Mouse (Mus musculus): ENCODE measurements around the gene Insrr.

DNA sequence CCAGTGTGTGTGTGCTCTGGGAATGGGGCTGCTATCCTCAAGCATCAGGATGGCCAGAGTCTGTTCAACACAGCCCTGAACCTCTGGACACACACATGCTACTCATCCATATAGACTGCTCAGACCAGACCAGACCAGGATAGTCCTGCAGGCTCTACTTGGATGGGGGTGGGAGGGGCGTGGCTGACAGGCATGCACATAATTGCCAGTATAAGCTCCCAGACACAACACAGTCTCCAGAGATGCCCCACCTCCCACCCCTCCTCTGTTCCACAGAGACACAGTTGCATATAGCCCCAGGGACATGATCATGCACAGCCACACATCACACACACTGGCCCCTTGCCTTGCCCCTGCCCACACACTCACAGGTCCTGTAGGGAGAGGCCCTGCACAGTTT, 7.5 kb upstream of the Insrr start:
- TF ChIP-seq CTCF (IDR thresholded peaks at IDR 0.05; ENCODE audit: extremely low read depth, insufficient read depth, low read length) (no peak), POLR2A (IDR thresholded peaks at IDR 0.05; ENCODE audit: extremely low read depth, insufficient read depth, low read length) (no peak)

Measured in cortical plate, adult 2 months (tissue).